Comparison of ENCODE assay signal across 22 mouse cellular contexts in genomic region chr1:178744961-178745360, GRCm38 (mm10).
DNase-seq lines count a peak whose midpoint lies in the region; ATAC-seq and TF ChIP-seq lines count a peak whose summit lies in the region.
"Had no signal": no experiment of that assay in that cellular context is flagged by ENCODE, and none has a peak within 500 bp of the region (broad histone marks: within the 10 kb centered on the region; RNA-seq: fewer than 3 reads in every experiment).

No protein-coding gene starts in this region.

- TF ChIP-seq CTCF in cerebellum, adult 2 months (IDR thresholded peaks at IDR 0.05; ENCODE audit: borderline replicate concordance, insufficient read depth, low read depth, low read length), result no peak

- no peak for ATAC-seq in hindbrain, embryonic 13.5 days (ENCODE audit: low FRiP score)
- ATAC-seq in neural tube, embryonic 13.5 days (ENCODE audit: low read depth), result no peak
- ATAC-seq: activated CD4-positive, CD25-positive, alpha-beta regulatory T cell, adult 4 months; forebrain, embryonic 13.5 days; forebrain, embryonic 16.5 days; hindbrain, postnatal 0 days; inflammation-experienced regulatory T-cells, adult 6 months had no signal

- no peaks in the 10 kb centered on the region for H3K9me3 ChIP-seq in hindbrain, embryonic 13.5 days
- peaks cover 3% of the 10 kb centered on the region; the same call in 1 of the 2 replicates for H3K9me3 ChIP-seq in hindbrain, embryonic 10.5 days
- H3K9me3 ChIP-seq in neural tube, embryonic 13.5 days, result no peaks in the 10 kb centered on the region
- H3K9me3 ChIP-seq: forebrain, embryonic 13.5 days had no signal

- H3K9ac ChIP-seq in hindbrain, embryonic 13.5 days, result no peak overlapping the region
- no peak overlapping the region for H3K9ac ChIP-seq in neural tube, embryonic 13.5 days
- H3K9ac ChIP-seq: forebrain, embryonic 13.5 days; hindbrain, embryonic 14.5 days had no signal

- no peaks in the 10 kb centered on the region for H3K27me3 ChIP-seq in cerebellum, adult 2 months (ENCODE audit: control insufficient read depth, insufficient read depth, low read length)
- H3K27me3 ChIP-seq in hindbrain, embryonic 13.5 days, result no peaks in the 10 kb centered on the region
- H3K27me3 ChIP-seq in hindbrain, embryonic 10.5 days (ENCODE audit: insufficient read depth, poor library complexity, severe bottlenecking), result no peaks in the 10 kb centered on the region
- no peaks in the 10 kb centered on the region; the same call in 1 of the 2 replicates for H3K27me3 ChIP-seq in neural tube, embryonic 13.5 days
- H3K27me3 ChIP-seq: forebrain, embryonic 13.5 days had no signal

- peaks cover 47% of the 10 kb centered on the region for H3K4me1 ChIP-seq in cerebellum, adult 2 months (ENCODE audit: control insufficient read depth, insufficient read depth, low read length)
- peaks cover 23% of the 10 kb centered on the region for H3K4me1 ChIP-seq in hindbrain, embryonic 13.5 days (replicated peaks)
- H3K4me1 ChIP-seq in hindbrain, embryonic 10.5 days (replicated peaks), result peaks cover 6% of the 10 kb centered on the region; the same call in 1 of the 2 replicates
- H3K4me1 ChIP-seq in neural tube, embryonic 13.5 days (replicated peaks), result peaks cover 20% of the 10 kb centered on the region

- no peak for TF ChIP-seq POLR2A in cerebellum, adult 2 months (IDR thresholded peaks at IDR 0.05; ENCODE audit: borderline replicate concordance, insufficient read depth, low read length)

- WGBS in cerebellum, adult 2 months, result 48% methylated on average over 6 of the region's 6 CpGs
- 71% methylated on average over 6 of the region's 6 CpGs for WGBS in hindbrain, embryonic 13.5 days
- WGBS in hindbrain, embryonic 10.5 days, result 85% methylated on average over 6 of the region's 6 CpGs
- WGBS in neural tube, embryonic 13.5 days, result 74% methylated on average over 6 of the region's 6 CpGs

- DNase-seq in cerebellum, adult 2 months, result no peak
- no peak for DNase-seq in cerebellum, postnatal 36 days
- no peak for DNase-seq in hindbrain, embryonic 10.5 days (ENCODE audit: low spot score)
- DNase-seq in neural tube, embryonic 10.5 days (ENCODE audit: extremely low spot score, low spot score), result no peak
- DNase-seq in retina, postnatal 1 day, result peak; percentile 51
- DNase-seq in ovary, postnatal 10 days (ENCODE audit: low spot score), result no peak
- DNase-seq: adrenal gland, adult 8-10 months; adrenal gland, postnatal 25 days; embryo, embryonic 11 days; gastrocnemius, postnatal 10 days; gastrocnemius, postnatal 36 days; heart, adult 2 months had no signal

- H3K4me2 ChIP-seq in hindbrain, embryonic 13.5 days, result no peak overlapping the region
- H3K4me2 ChIP-seq in neural tube, embryonic 13.5 days, result no peak overlapping the region
- H3K4me2 ChIP-seq: forebrain, embryonic 13.5 days; heart, embryonic 11.5 days; hindbrain, embryonic 14.5 days had no signal

- no peaks in the 10 kb centered on the region for H3K36me3 ChIP-seq in hindbrain, embryonic 13.5 days
- H3K36me3 ChIP-seq in hindbrain, embryonic 10.5 days, result no peaks in the 10 kb centered on the region
- no peaks in the 10 kb centered on the region for H3K36me3 ChIP-seq in neural tube, embryonic 13.5 days
- H3K36me3 ChIP-seq: forebrain, embryonic 10.5 days had no signal

- peak overlapping the region; percentile 42 for H3K27ac ChIP-seq in cerebellum, adult 2 months (ENCODE audit: insufficient read depth, low read length)
- H3K27ac ChIP-seq in hindbrain, embryonic 13.5 days, result 0 out of 2 replicates have a peak overlapping the region, but pooled peaks have one; percentile 8
- no peak overlapping the region for H3K27ac ChIP-seq in hindbrain, embryonic 10.5 days
- peak overlapping the region; percentile 46; the same call in 1 of the 2 replicates for H3K27ac ChIP-seq in neural tube, embryonic 13.5 days (replicated peaks)
- H3K27ac ChIP-seq: forebrain, embryonic 13.5 days; heart, adult 2 months; hindbrain, postnatal 0 days had no signal

- no peak overlapping the region for H3K4me3 ChIP-seq in cerebellum, adult 2 months (replicated peaks; ENCODE audit: insufficient read depth, low read depth, low read length)
- H3K4me3 ChIP-seq in hindbrain, embryonic 13.5 days, result no peak overlapping the region
- H3K4me3 ChIP-seq in hindbrain, embryonic 10.5 days, result no peak overlapping the region
- no peak overlapping the region for H3K4me3 ChIP-seq in neural tube, embryonic 13.5 days
- H3K4me3 ChIP-seq: forebrain, embryonic 10.5 days; forebrain, embryonic 13.5 days; heart, adult 2 months had no signal
